Mouse (Mus musculus) thymus, postnatal 4 days (tissue): Measurements from ENCODE around the gene Tmem100.

Experiments used
- DNase-seq: peaks from one replicate; pipeline ENCODE4 v3.0.0; 2021

The Tmem100 gene

GRCm38 (mm10) chr11:90066405-90067250 lies 36.5 kb downstream of the Tmem100 start:
- no peak for DNase-seq

GRCm38 (mm10) chr11:90071747-90072146 lies 41.6 kb downstream of the Tmem100 start:
- no peak for DNase-seq

GRCm38 (mm10) chr11:90073201-90073600 lies 43.1 kb downstream of the Tmem100 start:
- no peak for DNase-seq

GRCm38 (mm10) chr11:90076666-90077065 lies 46.5 kb downstream of the Tmem100 start:
- no peak for DNase-seq

DNA sequence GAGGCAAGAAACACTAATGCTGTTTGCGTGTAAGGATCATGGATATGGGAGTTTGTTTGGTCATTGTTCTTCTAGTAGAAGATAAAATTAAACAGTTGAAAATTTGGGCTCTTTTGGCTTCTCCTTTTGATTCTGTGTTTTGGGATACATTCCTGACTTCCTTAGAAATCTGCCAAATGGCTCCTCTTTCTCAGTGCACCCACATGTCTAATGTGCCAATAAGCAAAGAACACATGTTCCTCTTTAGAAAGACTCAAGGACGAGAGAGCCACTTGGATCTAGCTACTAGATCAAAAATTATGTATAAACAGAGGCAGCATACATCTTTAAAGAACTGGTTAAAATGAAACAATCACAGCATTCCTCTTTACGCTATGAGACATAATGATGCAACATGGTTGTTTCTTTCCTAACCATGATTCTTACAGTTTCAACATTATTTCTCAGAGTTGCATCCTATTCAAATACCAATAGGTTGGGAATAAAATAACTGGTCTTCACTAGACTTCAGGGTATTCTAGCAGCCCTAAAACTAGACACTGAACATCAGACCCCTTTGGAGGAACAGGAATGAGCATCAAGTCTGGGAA lies 50.6 kb downstream of the Tmem100 start:
- no peak for DNase-seq

GRCm38 (mm10) chr11:90081820-90082596 lies 51.9 kb downstream of the Tmem100 start:
- no peak for DNase-seq

DNA sequence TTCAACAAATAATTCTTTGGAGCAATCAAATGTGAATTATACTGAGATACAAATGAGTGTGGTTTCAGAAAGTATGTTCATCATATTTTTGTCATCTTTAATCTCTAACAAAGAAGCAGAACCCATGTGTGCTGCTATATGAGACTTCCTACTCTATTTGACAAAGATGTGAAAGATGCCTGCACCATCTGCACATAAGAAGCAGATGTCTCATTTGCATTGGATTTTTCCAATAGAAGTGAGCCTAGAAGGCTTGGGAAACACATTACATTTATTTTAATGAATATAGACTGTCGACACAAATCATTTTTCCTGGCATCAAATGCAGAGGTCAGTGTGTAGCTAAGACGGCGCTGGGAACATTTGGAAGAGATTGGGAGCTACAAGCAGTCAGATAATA lies 52.9 kb downstream of the Tmem100 start:
- DNase-seq: no peak

DNA sequence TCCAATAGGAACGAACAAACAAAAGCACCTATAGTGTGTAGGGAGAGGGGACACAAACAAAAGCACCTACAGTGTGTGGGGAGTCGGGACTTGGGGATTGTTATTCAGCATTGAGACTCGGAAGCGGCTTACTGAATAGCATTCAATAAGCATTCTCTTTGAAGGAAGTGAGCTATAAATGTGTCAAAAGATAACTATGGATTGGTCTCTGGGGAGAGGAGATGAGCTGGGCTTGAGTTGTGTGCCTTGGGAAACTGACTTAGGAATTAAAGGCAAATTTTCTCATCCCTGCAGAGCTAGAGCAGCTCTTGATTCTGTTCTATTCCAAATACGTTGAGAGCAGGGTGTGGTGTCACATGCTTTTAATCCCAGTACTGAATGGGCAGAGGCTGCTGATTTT lies 54.0 kb downstream of the Tmem100 start:
- DNase-seq: no peak
